Mouse (Mus musculus): ENCODE measurements around the gene Il9. TPM values are rescaled to one million over a fixed set of nuclear protein-coding genes. Genes with fewer than 3 reads are reported as not detected.

The Il9 gene
- polyA plus RNA-seq, 1 experiment from 2014 or later, result not detected

DNA sequence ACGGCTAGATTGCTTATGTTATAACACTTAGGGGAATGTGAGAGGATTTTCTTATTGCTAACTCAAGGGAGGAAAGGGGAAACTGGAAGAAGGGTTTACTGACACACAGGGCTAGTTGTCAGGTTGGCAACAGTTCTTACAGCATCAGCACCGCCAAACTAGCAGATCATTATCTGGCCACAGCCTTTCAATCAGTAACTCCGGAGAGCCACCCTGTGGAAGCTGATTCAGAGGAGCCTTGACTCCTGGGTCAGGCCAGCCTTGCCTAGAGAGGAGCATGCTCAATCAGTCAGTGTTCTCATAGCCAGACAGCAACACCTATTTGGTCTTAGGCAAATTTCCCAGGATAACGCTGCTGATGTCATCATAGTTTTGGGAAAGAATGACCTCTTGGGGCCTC is 20.6 kb downstream of the Il9 start:
- H3K4me3 ChIP-seq (replicated peaks; ENCODE audit: low read length), result no peak overlapping the region
- no peaks in the 10 kb centered on the region; the same call in 1 of the 2 replicates for H3K4me1 ChIP-seq (replicated peaks; ENCODE audit: control insufficient read depth, insufficient read depth, low read length)
- no peak overlapping the region for H3K9ac ChIP-seq
- no peaks in the 10 kb centered on the region for H3K36me3 ChIP-seq (replicated peaks; ENCODE audit: control insufficient read depth, insufficient read depth)
- ATAC-seq (ENCODE audit: low FRiP score), result no peak
- DNase-seq (ENCODE audit: low spot score), result no peak
- WGBS, result 83% methylated on average over 4 of the region's 4 CpGs
- no peaks in the 10 kb centered on the region for H3K27me3 ChIP-seq (ENCODE audit: control insufficient read depth, insufficient read depth, low read length)
- H3K27ac ChIP-seq, result no peak overlapping the region
- H3K9me3 ChIP-seq (ENCODE audit: control insufficient read depth, low read length), result no peaks in the 10 kb centered on the region
- no peak overlapping the region for H3K4me2 ChIP-seq (replicated peaks)

DNA sequence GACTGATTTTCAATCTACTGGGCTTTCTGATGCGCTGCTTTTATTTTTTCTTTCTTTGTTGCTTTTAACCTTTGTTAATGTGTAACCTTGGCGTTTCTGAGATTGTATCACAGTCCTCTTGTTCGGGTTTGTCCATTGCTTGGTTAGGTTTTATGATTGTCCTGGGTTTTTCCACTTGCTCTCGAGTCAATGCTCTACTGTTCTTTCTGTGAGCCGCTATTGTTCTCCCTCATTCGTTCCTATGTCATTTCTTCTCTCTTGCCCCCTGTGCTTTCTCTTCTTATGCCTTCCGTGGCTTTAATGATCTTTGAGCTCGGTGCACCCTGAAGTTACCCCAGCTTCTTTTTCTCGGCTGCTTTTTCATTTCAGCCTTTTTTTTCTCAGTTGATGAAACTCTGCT is 24.0 kb downstream of the Il9 start:
- WGBS, result 35% methylated on average over 9 of the region's 9 CpGs
- Histone ChIP-seq H3K4me2 (replicated peaks) (no peak overlapping the region), H3K9me3 (ENCODE audit: control insufficient read depth, low read length) (no peaks in the 10 kb centered on the region), H3K4me1 (replicated peaks; ENCODE audit: control insufficient read depth, insufficient read depth, low read length) (no peaks in the 10 kb centered on the region), H3K36me3 (replicated peaks; ENCODE audit: control insufficient read depth, insufficient read depth) (no peaks in the 10 kb centered on the region), H3K9ac (no peak overlapping the region), H3K27me3 (ENCODE audit: control insufficient read depth, insufficient read depth, low read length) (no peaks in the 10 kb centered on the region), H3K27ac (no peak overlapping the region), H3K4me3 (replicated peaks; ENCODE audit: low read length) (no peak overlapping the region)
- ATAC-seq (ENCODE audit: low FRiP score) (no peak), DNase-seq (ENCODE audit: low spot score) (no peak)

- 80% methylated on average over 8 of the region's 8 CpGs for WGBS
- DNase-seq (ENCODE audit: low spot score) (no peak), ATAC-seq (ENCODE audit: low FRiP score) (no peak)
- Histone ChIP-seq H3K9ac (no peak overlapping the region), H3K9me3 (ENCODE audit: control insufficient read depth, low read length) (no peaks in the 10 kb centered on the region), H3K27ac (no peak overlapping the region), H3K36me3 (replicated peaks; ENCODE audit: control insufficient read depth, insufficient read depth) (no peaks in the 10 kb centered on the region), H3K4me2 (replicated peaks) (no peak overlapping the region), H3K4me1 (replicated peaks; ENCODE audit: control insufficient read depth, insufficient read depth, low read length) (peaks cover 5% of the 10 kb centered on the region; the same call in 1 of the 2 replicates), H3K4me3 (replicated peaks; ENCODE audit: low read length) (no peak overlapping the region), H3K27me3 (ENCODE audit: control insufficient read depth, insufficient read depth, low read length) (no peaks in the 10 kb centered on the region)
Measured at GRCm38 (mm10) chr13:56450035-56450434, 32.0 kb downstream of the Il9 start.

DNA sequence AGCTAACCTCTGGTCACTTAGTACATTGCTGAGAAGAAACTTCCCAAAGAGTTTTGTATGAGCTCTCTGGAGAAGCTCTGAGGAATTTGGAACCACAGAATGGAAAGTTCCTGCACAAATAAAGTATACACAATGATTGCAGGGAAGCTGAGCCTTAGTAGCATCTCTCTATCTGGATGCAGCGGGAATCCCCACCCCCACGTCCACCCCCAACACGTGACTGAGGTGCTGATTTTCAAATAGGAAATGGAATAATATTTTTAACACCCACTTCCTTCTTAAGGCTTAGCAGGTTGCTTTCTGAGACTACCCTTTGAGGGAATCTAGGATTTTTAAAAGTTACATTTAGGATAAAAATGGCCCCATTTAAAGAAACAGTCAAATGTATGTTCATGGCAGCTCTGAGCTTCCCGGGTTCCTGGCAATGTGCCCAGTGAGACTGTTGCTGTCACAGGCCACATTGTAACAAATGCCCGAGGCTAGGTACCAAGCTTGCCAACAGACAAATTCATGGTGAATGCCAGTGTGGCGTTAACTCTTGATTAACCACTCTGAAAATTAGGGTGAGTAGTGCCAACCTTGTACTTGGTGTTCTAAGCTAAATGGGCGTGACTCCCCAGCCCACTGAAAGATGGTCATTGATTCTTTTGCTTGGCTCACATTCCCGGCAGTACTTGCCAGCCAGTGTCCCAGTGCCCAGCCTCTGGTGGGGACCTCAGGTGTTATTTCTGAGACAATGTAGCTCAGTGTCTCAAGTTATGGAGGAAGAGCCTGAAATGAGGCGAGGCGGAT is 32.6 kb downstream of the Il9 start:
- WGBS, result 58% methylated on average over 10 of the region's 10 CpGs
- Histone ChIP-seq H3K27me3 (ENCODE audit: control insufficient read depth, insufficient read depth, low read length) (no peaks in the 10 kb centered on the region), H3K27ac (no peak overlapping the region), H3K36me3 (replicated peaks; ENCODE audit: control insufficient read depth, insufficient read depth) (no peaks in the 10 kb centered on the region), H3K4me1 (replicated peaks; ENCODE audit: control insufficient read depth, insufficient read depth, low read length) (peaks cover 5% of the 10 kb centered on the region; the same call in 1 of the 2 replicates), H3K4me2 (replicated peaks) (no peak overlapping the region), H3K4me3 (replicated peaks; ENCODE audit: low read length) (no peak overlapping the region), H3K9me3 (ENCODE audit: control insufficient read depth, low read length) (no peaks in the 10 kb centered on the region), H3K9ac (no peak overlapping the region)
- DNase-seq (ENCODE audit: low spot score), result peak; percentile 84
- peak; percentile 51; the same call in 1 of the 2 replicates for ATAC-seq (ENCODE audit: low FRiP score)

DNA sequence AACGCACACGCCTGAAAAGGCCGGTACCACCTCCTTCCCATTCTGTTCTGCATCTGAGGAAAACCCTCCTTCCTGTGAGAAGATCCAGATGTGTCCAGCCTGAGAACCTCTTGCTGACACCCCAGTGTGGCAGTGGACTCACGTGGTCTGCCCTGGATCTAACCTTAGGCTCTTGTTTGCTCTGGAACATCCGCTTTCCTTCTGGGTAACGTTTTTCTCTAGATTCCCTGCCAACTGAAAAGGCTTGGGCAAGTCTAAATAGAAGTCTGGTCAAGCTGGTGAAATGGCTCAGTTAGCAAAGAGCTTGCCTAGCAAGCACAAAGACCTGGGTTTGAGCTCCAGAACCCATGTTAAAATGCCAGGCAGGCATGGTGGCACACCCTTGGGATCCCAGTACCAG is 37.0 kb downstream of the Il9 start:
- H3K27ac ChIP-seq, result no peak overlapping the region
- ATAC-seq (ENCODE audit: low FRiP score), result no peak
- no peak overlapping the region for H3K4me3 ChIP-seq (replicated peaks; ENCODE audit: low read length)
- H3K36me3 ChIP-seq (replicated peaks; ENCODE audit: control insufficient read depth, insufficient read depth), result no peaks in the 10 kb centered on the region
- WGBS, result 94% methylated on average over 6 of the region's 6 CpGs
- peaks cover 5% of the 10 kb centered on the region; the same call in 1 of the 2 replicates for H3K4me1 ChIP-seq (replicated peaks; ENCODE audit: control insufficient read depth, insufficient read depth, low read length)
- H3K9me3 ChIP-seq (ENCODE audit: control insufficient read depth, low read length), result no peaks in the 10 kb centered on the region
- DNase-seq (ENCODE audit: low spot score), result no peak
- H3K4me2 ChIP-seq (replicated peaks), result no peak overlapping the region
- peaks cover 12% of the 10 kb centered on the region for H3K27me3 ChIP-seq (ENCODE audit: control insufficient read depth, insufficient read depth, low read length)
- H3K9ac ChIP-seq, result no peak overlapping the region

DNA sequence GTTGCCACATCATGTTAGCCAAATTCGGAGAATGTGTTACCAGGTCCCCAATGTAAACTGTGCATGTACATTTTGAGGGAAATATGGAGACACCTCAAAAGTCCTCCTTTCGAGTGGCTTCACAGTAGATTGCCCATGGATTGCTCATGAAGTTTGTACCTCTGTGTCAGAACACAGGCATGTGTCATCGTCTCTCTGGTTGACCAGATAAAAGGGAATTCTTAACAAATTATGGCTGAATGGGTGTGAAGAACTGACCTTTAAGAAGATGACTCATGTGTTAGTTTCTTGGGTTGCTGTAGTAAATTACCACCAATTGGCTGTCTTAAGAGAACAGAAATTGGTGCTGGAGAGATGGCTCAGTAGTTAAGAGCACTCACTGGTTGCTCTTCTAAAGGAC is 37.9 kb downstream of the Il9 start:
- H3K36me3 ChIP-seq (replicated peaks; ENCODE audit: control insufficient read depth, insufficient read depth), result no peaks in the 10 kb centered on the region
- no peak overlapping the region for H3K9ac ChIP-seq
- H3K9me3 ChIP-seq (ENCODE audit: control insufficient read depth, low read length), result no peaks in the 10 kb centered on the region
- DNase-seq (ENCODE audit: low spot score) (no peak), ATAC-seq (ENCODE audit: low FRiP score) (no peak)
- no peak overlapping the region for H3K4me3 ChIP-seq (replicated peaks; ENCODE audit: low read length)
- no peak overlapping the region for H3K4me2 ChIP-seq (replicated peaks)
- WGBS, result 93% methylated on average over 3 of the region's 3 CpGs
- H3K4me1 ChIP-seq (replicated peaks; ENCODE audit: control insufficient read depth, insufficient read depth, low read length), result peaks cover 3% of the 10 kb centered on the region; the same call in 1 of the 2 replicates
- no peak overlapping the region for H3K27ac ChIP-seq
- H3K27me3 ChIP-seq (ENCODE audit: control insufficient read depth, insufficient read depth, low read length), result peaks cover 21% of the 10 kb centered on the region

DNA sequence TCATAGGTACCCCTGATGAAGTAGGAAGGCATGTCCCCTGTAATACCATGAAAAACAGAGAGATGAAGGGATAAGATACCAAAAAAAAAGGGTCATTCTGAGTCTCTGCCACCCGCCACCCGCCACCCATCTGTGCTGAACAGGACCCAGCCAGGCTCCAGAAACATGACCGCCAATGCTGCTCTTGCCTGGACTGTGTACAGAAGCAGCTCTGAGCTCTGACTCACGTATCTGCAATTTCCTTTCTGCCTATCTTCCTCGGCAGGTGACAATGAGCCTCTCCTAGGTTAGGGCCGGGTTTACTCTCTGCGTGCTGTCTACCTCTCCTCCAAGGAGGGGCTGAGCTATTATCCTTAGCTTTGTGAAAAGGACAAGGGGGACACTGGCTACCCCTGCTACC is 38.6 kb downstream of the Il9 start:
- no peak for DNase-seq (ENCODE audit: low spot score)
- no peak for ATAC-seq (ENCODE audit: low FRiP score)
- 77% methylated on average over 7 of the region's 7 CpGs for WGBS

GRCm38 (mm10) chr13:56438211-56439075 is 43.6 kb downstream of the Il9 start, which contains the start of gene Slc25a48:
Gene Slc25a48 (plus strand): TSS chr13:56438355.
- Histone ChIP-seq H3K27me3 (ENCODE audit: control insufficient read depth, insufficient read depth, low read length) (peaks cover 53% of the 10 kb centered on the region), H3K9me3 (ENCODE audit: control insufficient read depth, low read length) (no peaks in the 10 kb centered on the region), H3K4me2 (replicated peaks) (peak within 1 kb of the TSS; percentile 49), H3K9ac (peak within 1 kb of the TSS; percentile 31; the same call in 1 of the 2 replicates), H3K4me1 (replicated peaks; ENCODE audit: control insufficient read depth, insufficient read depth, low read length) (peaks cover 9% of the 10 kb centered on the region), H3K4me3 (replicated peaks; ENCODE audit: low read length) (peak within 1 kb of the TSS; percentile 24), H3K27ac (no peak within 1 kb of the TSS), H3K36me3 (replicated peaks; ENCODE audit: control insufficient read depth, insufficient read depth) (no peaks in the 10 kb centered on the region)
- WGBS, result 4% methylated on average over 51 of the region's 51 CpGs
- DNase-seq (ENCODE audit: low spot score), result no peak
- ATAC-seq (ENCODE audit: low FRiP score), result no peak

More for the DNA sequence above, 38.6 kb downstream of the Il9 start:
- Histone ChIP-seq H3K27ac (no peak overlapping the region), H3K4me3 (replicated peaks; ENCODE audit: low read length) (no peak overlapping the region), H3K4me1 (replicated peaks; ENCODE audit: control insufficient read depth, insufficient read depth, low read length) (peaks cover 4% of the 10 kb centered on the region; the same call in 1 of the 2 replicates), H3K9ac (no peak overlapping the region), H3K9me3 (ENCODE audit: control insufficient read depth, low read length) (no peaks in the 10 kb centered on the region), H3K4me2 (replicated peaks) (no peak overlapping the region), H3K27me3 (ENCODE audit: control insufficient read depth, insufficient read depth, low read length) (peaks cover 28% of the 10 kb centered on the region), H3K36me3 (replicated peaks; ENCODE audit: control insufficient read depth, insufficient read depth) (no peaks in the 10 kb centered on the region)

DNA sequence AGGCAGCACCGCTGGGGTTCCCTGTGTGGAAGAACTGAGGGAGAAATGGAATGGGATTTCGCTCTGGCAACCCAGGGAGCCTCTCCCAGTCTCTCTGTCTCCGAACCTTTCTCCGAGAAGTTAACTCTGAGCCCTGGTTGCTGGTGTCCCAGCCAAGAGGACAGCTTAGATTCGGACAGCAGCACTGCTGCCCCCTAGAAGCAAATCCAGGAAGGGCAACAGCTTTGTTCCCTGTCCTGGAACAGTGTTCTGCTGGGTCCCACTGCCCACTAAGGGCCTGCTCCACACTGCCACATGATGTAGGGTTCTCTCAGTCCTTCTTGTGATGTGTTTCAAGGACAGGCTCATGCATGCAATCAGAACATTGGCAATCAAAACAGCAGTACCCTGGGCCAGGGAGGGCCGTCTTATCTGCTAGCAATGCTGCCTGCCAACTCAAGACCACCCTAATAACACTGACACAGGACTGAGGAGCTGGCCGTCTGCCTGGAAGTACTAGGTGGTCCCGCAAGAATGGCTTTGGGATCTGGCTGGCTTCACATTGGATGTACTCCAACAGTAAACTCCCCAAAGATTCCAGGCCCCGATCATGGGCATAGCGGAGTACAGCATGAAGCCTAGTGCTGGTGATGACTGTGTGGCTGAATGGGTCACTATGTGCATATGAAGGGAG is 46.3 kb downstream of the Il9 start:
- H3K9me3 ChIP-seq (ENCODE audit: control insufficient read depth, low read length), result no peaks in the 10 kb centered on the region
- 56% methylated on average over 10 of the region's 10 CpGs for WGBS
- H3K4me2 ChIP-seq (replicated peaks), result no peak overlapping the region
- ATAC-seq (ENCODE audit: low FRiP score) (peak; percentile 28; the same call in 1 of the 2 replicates), DNase-seq (ENCODE audit: low spot score) (no peak)
- H3K4me3 ChIP-seq (replicated peaks; ENCODE audit: low read length), result no peak overlapping the region
- peaks cover 48% of the 10 kb centered on the region for H3K27me3 ChIP-seq (ENCODE audit: control insufficient read depth, insufficient read depth, low read length)
- H3K9ac ChIP-seq, result no peak overlapping the region
- H3K36me3 ChIP-seq (replicated peaks; ENCODE audit: control insufficient read depth, insufficient read depth), result no peaks in the 10 kb centered on the region
- H3K27ac ChIP-seq, result no peak overlapping the region
- H3K4me1 ChIP-seq (replicated peaks; ENCODE audit: control insufficient read depth, insufficient read depth, low read length), result peaks cover 9% of the 10 kb centered on the region

Data from hindbrain, embryonic 14.5 days (tissue).